Mouse (Mus musculus): Measurements from ENCODE around the gene Ptpre.

DNA sequence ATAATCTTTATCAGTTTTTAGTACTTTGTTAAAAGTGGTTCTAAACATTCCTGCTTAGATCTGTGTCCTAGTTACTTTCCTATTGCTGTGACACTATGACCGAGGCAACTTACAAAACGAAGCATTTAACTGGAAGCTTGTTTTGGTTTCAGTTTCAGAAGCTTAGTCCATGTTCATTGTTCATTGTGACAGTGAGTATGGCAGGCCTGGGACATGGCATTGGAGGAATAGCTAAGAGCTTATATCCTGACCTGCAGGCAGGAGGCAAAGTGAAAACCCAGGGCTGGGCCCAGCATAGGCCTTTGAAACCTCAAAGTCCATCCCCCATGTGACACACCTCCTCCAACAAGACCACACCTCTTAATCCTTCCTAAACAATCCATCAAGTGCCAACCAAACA, 8.2 kb upstream of the Ptpre start:
- TF ChIP-seq CTCF (IDR thresholded peaks at IDR 0.05; ENCODE audit: borderline replicate concordance, insufficient read depth, low read depth, low read length) (no peak), POLR2A (IDR thresholded peaks at IDR 0.05; ENCODE audit: borderline replicate concordance, insufficient read depth, low read length) (no peak)
